Mouse (Mus musculus) left cerebral cortex, adult 9 months (tissue): Measurements from ENCODE around the gene Rpl19.
A peak's percentile ranks its signal among the peaks of the same experiment; 100 is the strongest.

Experiments
- DNase-seq, 2 experiments: peaks; one replicate each; pipeline ENCODE4 v3.0.0; 2022; ENCODE audit warnings: low spot score in 2 of 2

The Rpl19 gene

GRCm38 (mm10) chr11:98026570-98027296 lies at the start of gene Rpl19:
Gene Rpl19 (plus strand): TSS chr11:98026710.
- DNase-seq: peak; percentile 82 to 94

GRCm38 (mm10) chr11:97977797-97978196 lies 48.7 kb upstream of the Rpl19 start:
- DNase-seq: no peak

- no peak for DNase-seq
These were observed 48.1 kb upstream of the Rpl19 start for GRCm38 (mm10) chr11:97978392-97978791.

- no peak for DNase-seq
These were observed 46.5 kb upstream of the Rpl19 start for GRCm38 (mm10) chr11:97979824-97980495.

- DNase-seq: no peak
These were observed 46.0 kb upstream of the Rpl19 start for GRCm38 (mm10) chr11:97980531-97980966.

GRCm38 (mm10) chr11:97982721-97983120 lies 43.8 kb upstream of the Rpl19 start:
- DNase-seq: no peak

- DNase-seq: no peak
These were observed 43.0 kb upstream of the Rpl19 start for GRCm38 (mm10) chr11:97983506-97983905.

GRCm38 (mm10) chr11:97983983-97984382 lies 42.5 kb upstream of the Rpl19 start:
- DNase-seq: no peak

- no peak for DNase-seq
These were observed 40.5 kb upstream of the Rpl19 start, which contains the start of gene Plxdc1 for GRCm38 (mm10) chr11:97985727-97986677. Gene Plxdc1 (minus strand): TSS chr11:97986444.

- DNase-seq: no peak
These were observed 39.6 kb upstream of the Rpl19 start for GRCm38 (mm10) chr11:97986738-97987465.

GRCm38 (mm10) chr11:97987551-97988526 lies 38.7 kb upstream of the Rpl19 start:
- DNase-seq: peak; percentile 87 to 99

GRCm38 (mm10) chr11:97988530-97989096 lies 37.9 kb upstream of the Rpl19 start:
- peak; percentile 71 to 93 for DNase-seq

- no peak for DNase-seq
These were observed 31.9 kb upstream of the Rpl19 start for GRCm38 (mm10) chr11:97994539-97995100.

- no peak for DNase-seq
These were observed 30.8 kb upstream of the Rpl19 start, which contains the start of gene Arl5c for GRCm38 (mm10) chr11:97995564-97996288. Gene Arl5c (minus strand): TSS chr11:97996181.

- no peak for DNase-seq
These were observed 29.8 kb upstream of the Rpl19 start for GRCm38 (mm10) chr11:97996691-97997090.

- no peak for DNase-seq
These were observed 29.0 kb upstream of the Rpl19 start for GRCm38 (mm10) chr11:97997387-97997960.

GRCm38 (mm10) chr11:97998074-97998793 lies 28.3 kb upstream of the Rpl19 start:
- no peak for DNase-seq
